Mouse (Mus musculus): Measurements from ENCODE around the gene Olfr49. TPM values are rescaled to one million over a fixed set of nuclear protein-coding genes. Genes with fewer than 3 reads are reported as not detected.
"Not testable (repeated sequence)": the region's sequence is repeated elsewhere in the genome, so short reads cannot be mapped to it uniquely, and the experiment has no call there.

The Olfr49 gene
- polyA plus RNA-seq, 1 experiment from 2014 or later: not detected

GRCm38 (mm10) chr14:54234231-54235040 is 50.3 kb downstream of the Olfr49 start:
- Histone ChIP-seq H3K9me3 (no peaks in the 10 kb centered on the region), H3K36me3 (peaks cover 36% of the 10 kb centered on the region), H3K27me3 (ENCODE audit: insufficient read depth, poor library complexity, severe bottlenecking) (no peaks in the 10 kb centered on the region), H3K4me1 (replicated peaks) (peaks cover 23% of the 10 kb centered on the region), H3K4me3 (no peak overlapping the region), H3K27ac (peak overlapping the region; percentile 53; the same call in 1 of the 2 replicates)
- WGBS: 86% methylated on average over 20 of the region's 20 CpGs
- DNase-seq (ENCODE audit: low spot score): no peak

DNA sequence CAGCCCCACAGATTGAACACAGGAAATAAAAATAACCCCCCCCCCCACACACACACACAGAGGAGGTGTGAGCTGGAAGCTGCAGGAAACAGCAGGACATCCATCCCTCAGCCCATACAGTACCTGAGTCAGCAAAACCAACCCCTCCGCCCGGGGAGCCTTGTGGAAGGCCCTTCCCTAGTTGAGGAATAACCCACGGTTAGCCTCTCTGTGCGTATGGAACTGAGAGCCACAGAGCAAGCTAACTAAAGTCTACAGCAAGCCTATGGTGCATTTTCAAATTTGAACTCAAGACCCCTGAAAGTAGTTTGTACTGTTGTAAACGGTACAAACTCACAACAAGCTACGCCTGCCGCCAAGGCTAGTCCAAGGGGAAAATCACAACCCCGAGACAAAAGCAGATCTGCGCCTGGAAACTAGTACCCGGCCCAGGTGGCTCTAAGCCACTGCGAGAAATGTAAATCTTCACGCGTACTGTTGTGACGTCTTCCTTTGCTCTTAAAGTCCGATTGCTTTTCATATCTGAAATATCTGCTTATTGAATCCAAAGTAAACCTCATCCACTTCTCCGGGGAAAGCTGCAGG is 51.1 kb downstream of the Olfr49 start:
- peaks cover 4% of the 10 kb centered on the region; the same call in 1 of the 2 replicates for H3K27me3 ChIP-seq (ENCODE audit: insufficient read depth, poor library complexity, severe bottlenecking)
- no peaks in the 10 kb centered on the region for H3K9me3 ChIP-seq
- H3K27ac ChIP-seq: peak overlapping the region; percentile 53; the same call in 1 of the 2 replicates
- peaks cover 30% of the 10 kb centered on the region for H3K36me3 ChIP-seq
- no peak overlapping the region for H3K4me3 ChIP-seq
- no peak for DNase-seq (ENCODE audit: low spot score)
- 77% methylated on average over 16 of the region's 16 CpGs for WGBS
- H3K4me1 ChIP-seq (replicated peaks): peaks cover 31% of the 10 kb centered on the region

DNA sequence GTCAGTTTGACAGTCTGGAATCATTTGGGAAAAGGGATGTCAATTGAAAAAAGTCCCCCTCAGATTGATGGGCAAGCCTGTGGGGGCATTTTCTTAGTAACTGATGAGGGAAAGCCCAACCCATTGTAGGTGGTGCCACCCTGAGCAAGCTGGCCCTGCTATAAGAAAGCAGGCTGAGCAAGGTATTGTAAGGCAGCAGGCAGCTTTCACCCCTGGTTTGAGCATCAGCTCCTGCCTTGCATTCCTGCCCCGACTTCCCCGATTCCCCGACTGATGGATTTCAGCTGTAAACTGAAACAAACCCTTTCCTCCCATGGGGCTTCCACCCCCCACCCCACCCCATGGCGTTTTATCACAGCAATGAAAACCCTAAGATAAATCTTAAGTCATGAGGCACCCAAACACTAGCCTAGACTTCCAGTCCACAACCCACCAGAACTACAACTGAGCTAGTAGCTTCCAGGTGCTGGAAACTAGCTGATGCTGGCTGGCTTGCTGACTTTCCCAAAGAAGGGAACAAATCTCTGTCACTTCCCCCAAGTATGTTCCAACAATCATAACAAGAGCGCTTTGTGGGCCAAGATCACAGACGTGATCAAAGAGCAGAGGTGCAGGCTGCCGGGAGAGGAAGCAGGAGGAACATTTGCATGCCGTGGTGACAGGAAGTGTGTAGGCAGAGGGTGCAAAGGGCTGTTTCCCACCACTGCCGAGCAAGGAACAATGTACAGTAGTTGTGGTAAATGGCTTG is 51.8 kb downstream of the Olfr49 start:
- Histone ChIP-seq H3K27ac (peak overlapping the region; percentile 0; the same call in 1 of the 2 replicates), H3K9me3 (no peaks in the 10 kb centered on the region), H3K27me3 (ENCODE audit: insufficient read depth, poor library complexity, severe bottlenecking) (peaks cover 4% of the 10 kb centered on the region; the same call in 1 of the 2 replicates), H3K4me3 (no peak overlapping the region), H3K4me1 (replicated peaks) (peaks cover 38% of the 10 kb centered on the region), H3K36me3 (peaks cover 25% of the 10 kb centered on the region)
- 51% methylated on average over 9 of the region's 9 CpGs for WGBS
- no peak for DNase-seq (ENCODE audit: low spot score)

DNA sequence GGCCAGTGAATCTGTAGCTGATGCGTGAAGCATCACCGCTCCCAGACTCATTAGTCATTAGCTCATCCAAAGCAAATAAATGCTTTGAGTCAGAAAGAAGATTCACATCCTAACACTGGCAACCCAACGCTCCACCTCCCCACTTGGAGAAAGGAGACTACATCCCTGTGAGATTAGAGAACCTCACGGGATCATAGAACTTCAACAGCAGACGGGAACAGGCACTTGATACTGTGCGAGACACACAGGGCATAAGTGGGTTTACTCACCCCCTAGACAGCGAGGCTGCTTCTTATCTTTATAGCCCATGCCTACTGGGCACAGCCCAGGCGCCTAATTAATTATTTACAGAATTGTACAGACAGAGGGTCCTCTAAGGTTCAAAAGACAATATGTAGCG is 52.6 kb downstream of the Olfr49 start:
- DNase-seq (ENCODE audit: low spot score): no peak
- 86% methylated on average over 9 of the region's 9 CpGs for WGBS
- peaks cover 7% of the 10 kb centered on the region; the same call in 1 of the 2 replicates for H3K27me3 ChIP-seq (ENCODE audit: insufficient read depth, poor library complexity, severe bottlenecking)

GRCm38 (mm10) chr14:54231176-54231956 is 53.4 kb downstream of the Olfr49 start:
- H3K4me1 ChIP-seq (replicated peaks): peaks cover 42% of the 10 kb centered on the region

More for the DNA sequence above, 52.6 kb downstream of the Olfr49 start:
- peaks cover 42% of the 10 kb centered on the region for H3K4me1 ChIP-seq (replicated peaks)
- H3K36me3 ChIP-seq: peaks cover 18% of the 10 kb centered on the region
- H3K4me3 ChIP-seq: no peak overlapping the region
- no peak overlapping the region for H3K27ac ChIP-seq
- H3K9me3 ChIP-seq: no peaks in the 10 kb centered on the region

GRCm38 (mm10) chr14:54230638-54231150 is 54.0 kb downstream of the Olfr49 start:
- WGBS: 81% methylated on average over 14 of the region's 14 CpGs
- peaks cover 42% of the 10 kb centered on the region for H3K4me1 ChIP-seq (replicated peaks)
- peaks cover 14% of the 10 kb centered on the region for H3K36me3 ChIP-seq
- peaks cover 11% of the 10 kb centered on the region; the same call in 1 of the 2 replicates for H3K27me3 ChIP-seq (ENCODE audit: insufficient read depth, poor library complexity, severe bottlenecking)
- no peak overlapping the region for H3K4me3 ChIP-seq
- no peak overlapping the region for H3K27ac ChIP-seq
- DNase-seq (ENCODE audit: low spot score): no peak
- H3K9me3 ChIP-seq: no peaks in the 10 kb centered on the region

More at GRCm38 (mm10) chr14:54231176-54231956, 53.4 kb downstream of the Olfr49 start:
- 84% methylated on average over 21 of the region's 21 CpGs for WGBS
- H3K27me3 ChIP-seq (ENCODE audit: insufficient read depth, poor library complexity, severe bottlenecking): peaks cover 11% of the 10 kb centered on the region; the same call in 1 of the 2 replicates
- H3K27ac ChIP-seq: no peak overlapping the region
- H3K9me3 ChIP-seq: no peaks in the 10 kb centered on the region
- peaks cover 14% of the 10 kb centered on the region for H3K36me3 ChIP-seq
- DNase-seq (ENCODE audit: low spot score): no peak
- no peak overlapping the region for H3K4me3 ChIP-seq

- H3K4me1 ChIP-seq (replicated peaks): peaks cover 45% of the 10 kb centered on the region
- H3K9me3 ChIP-seq; DNase-seq (ENCODE audit: low spot score); H3K4me3 ChIP-seq; H3K36me3 ChIP-seq; H3K27ac ChIP-seq: not testable (repeated sequence)
- peaks cover 11% of the 10 kb centered on the region; the same call in 1 of the 2 replicates for H3K27me3 ChIP-seq (ENCODE audit: insufficient read depth, poor library complexity, severe bottlenecking)
- WGBS: 73% methylated on average over 3 of the region's 4 CpGs
Observed at GRCm38 (mm10) chr14:54229849-54230248, 54.9 kb downstream of the Olfr49 start.

DNA sequence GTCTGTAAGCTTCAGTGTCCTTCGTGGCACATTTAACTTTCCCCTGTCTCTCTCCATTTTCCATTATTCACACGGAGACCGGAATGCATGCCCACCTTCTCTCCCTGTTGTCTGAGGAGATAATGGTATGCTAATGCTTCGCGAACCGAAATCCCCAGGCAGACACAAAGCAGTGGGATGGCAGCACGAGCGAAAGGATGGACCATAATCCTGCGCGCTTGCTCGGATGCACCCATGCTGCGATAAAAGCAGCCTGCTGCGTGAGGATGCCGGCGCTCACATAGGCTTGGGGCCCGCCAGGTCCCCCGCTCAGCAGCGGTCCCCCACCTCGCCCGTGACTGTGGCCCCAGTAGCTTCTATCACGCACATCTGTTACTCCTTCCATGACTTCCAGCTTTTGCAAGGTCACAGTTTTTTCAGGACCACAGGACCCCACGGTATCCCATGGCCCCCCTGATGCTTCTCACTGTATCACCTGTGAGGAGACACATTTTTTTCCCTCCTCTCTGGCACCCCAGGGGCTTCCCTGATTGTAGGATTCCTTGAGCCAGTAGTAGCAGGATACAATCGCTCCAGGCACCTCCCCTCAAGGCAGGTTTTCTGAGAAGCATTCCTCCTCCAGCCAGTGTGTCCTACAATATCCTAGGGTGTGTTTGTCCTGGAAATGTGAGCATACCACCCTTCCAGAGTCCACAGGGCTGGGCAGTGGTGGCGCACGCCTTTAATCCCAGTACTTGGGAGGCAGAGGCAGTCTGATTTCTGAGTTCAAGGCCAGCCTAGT is 55.6 kb downstream of the Olfr49 start:
- peaks cover 11% of the 10 kb centered on the region; the same call in 1 of the 2 replicates for H3K27me3 ChIP-seq (ENCODE audit: insufficient read depth, poor library complexity, severe bottlenecking)
- no peaks in the 10 kb centered on the region for H3K9me3 ChIP-seq
- DNase-seq (ENCODE audit: low spot score): peak; percentile 30
- peak overlapping the region; percentile 77 for H3K27ac ChIP-seq
- peak overlapping the region; percentile 50 for H3K4me3 ChIP-seq
- H3K4me1 ChIP-seq (replicated peaks): peaks cover 45% of the 10 kb centered on the region
- WGBS: 4% methylated on average over 25 of the region's 25 CpGs
- H3K36me3 ChIP-seq: no peaks in the 10 kb centered on the region; the same call in 1 of the 2 replicates

DNA sequence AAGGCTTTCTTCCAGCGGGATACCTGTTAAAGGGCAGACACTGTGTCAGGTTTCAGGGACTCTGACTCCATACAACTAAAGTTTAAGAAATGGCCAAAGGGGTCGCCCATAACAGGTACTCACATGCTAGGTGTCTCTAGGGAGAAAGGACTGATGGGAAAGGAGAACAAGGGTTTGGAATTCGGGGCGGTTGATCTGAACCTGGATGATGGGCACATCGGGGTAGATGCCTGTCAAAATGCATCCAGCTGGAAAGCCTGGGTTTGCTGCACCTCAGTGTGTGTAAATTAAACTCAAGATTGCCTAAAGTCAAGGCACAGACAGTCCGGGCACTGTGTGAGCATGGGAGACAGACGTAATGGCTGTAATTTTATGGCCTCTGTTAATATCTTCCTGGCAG is 56.2 kb downstream of the Olfr49 start:
- WGBS: 6% methylated on average over 7 of the region's 7 CpGs

More for the DNA sequence above, 56.2 kb downstream of the Olfr49 start:
- H3K4me3 ChIP-seq: peak overlapping the region; percentile 50
- H3K27me3 ChIP-seq (ENCODE audit: insufficient read depth, poor library complexity, severe bottlenecking): peaks cover 11% of the 10 kb centered on the region; the same call in 1 of the 2 replicates
- no peak for DNase-seq (ENCODE audit: low spot score)
- peaks cover 42% of the 10 kb centered on the region for H3K4me1 ChIP-seq (replicated peaks)
- H3K36me3 ChIP-seq: no peaks in the 10 kb centered on the region
- H3K9me3 ChIP-seq: no peaks in the 10 kb centered on the region
- peak overlapping the region; percentile 77 for H3K27ac ChIP-seq

Data from hindbrain, embryonic 10.5 days (tissue).